Mouse (Mus musculus) forebrain, embryonic 15.5 days (tissue): ENCODE measurements at regions not wholly inside any gene's neighbourhood (a gene's known extent, or its start where the extent isn't known, plus 50 kb on each side); places are given as distances from the start of the nearest gene placed in this dataset.

Source experiments
- ATAC-seq: fragments of 200-750 bp; cut with Nextera tagmentation; replicated peaks from 2 replicates; pipeline ENCODE4 v1.8.0; 2017; ENCODE audit warnings: mild to moderate bottlenecking, moderate TSS enrichment, moderate library complexity
- H3K27ac ChIP-seq: fragments of 300-500 bp; sonication (generic); replicated peaks from 2 replicates; pipeline ENCODE4 v1.5.1; 2015; ENCODE audit warnings: mild to moderate bottlenecking, inconsistent platforms
- H3K27me3 ChIP-seq: fragments of 300-500 bp; sonication (generic); 2 replicates; pipeline ENCODE4 v1.6.1; 2015; ENCODE audit warnings: inconsistent platforms
- H3K36me3 ChIP-seq: fragments of 300-500 bp; sonication (generic); 2 replicates; pipeline ENCODE4 v1.6.1; 2015; ENCODE audit warnings: mild to moderate bottlenecking, inconsistent platforms
- H3K4me1 ChIP-seq: fragments of 300-500 bp; sonication (generic); 2 replicates; pipeline ENCODE4 v1.6.1; 2015; ENCODE audit warnings: inconsistent platforms
- H3K4me2 ChIP-seq: fragments of 300-500 bp; sonication (generic); replicated peaks from 2 replicates; pipeline ENCODE4 v1.6.1; 2015; ENCODE audit warnings: mild to moderate bottlenecking, inconsistent platforms
- H3K4me3 ChIP-seq: fragments of 300-500 bp; sonication (generic); 2 replicates; pipeline ENCODE4 v1.5.1; 2015; ENCODE audit warnings: mild to moderate bottlenecking, inconsistent platforms
- H3K9ac ChIP-seq: fragments of 300-500 bp; sonication (generic); replicated peaks from 2 replicates; pipeline ENCODE4 v1.6.1; 2015; ENCODE audit warnings: mild to moderate bottlenecking, inconsistent platforms
- H3K9me3 ChIP-seq: fragments of 300-500 bp; sonication (generic); 2 replicates; pipeline ENCODE4 v1.6.1; 2016; ENCODE audit warnings: inconsistent platforms
- WGBS: fragments of 180-500 bp; shearing (Covaris S2); methylation state at CpG from one replicate; pipeline ENCODE4 v1.1.7; 2015; ENCODE audit warnings: mixed read lengths; 5-methylcytosine and 5-hydroxymethylcytosine counted together

DNA sequence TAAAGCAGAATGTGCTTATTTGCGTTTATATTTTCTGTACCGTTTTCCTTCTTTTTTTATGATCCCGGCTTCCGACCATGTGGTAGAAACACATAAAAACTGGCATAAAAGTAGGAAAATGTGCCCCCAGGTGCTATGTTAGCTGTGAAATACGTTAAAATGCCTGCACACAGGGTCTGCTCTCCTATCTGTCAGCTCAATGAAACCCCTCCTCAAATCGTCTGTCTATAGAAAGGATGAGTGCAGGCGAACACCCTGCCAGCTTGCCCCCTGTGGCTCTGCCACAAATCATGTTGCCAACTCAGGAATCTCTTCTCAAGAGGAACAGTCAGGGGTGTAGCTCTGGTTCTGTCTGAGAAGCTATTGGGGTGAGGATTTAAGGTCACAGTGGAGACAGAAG is 78.4 kb upstream of the Gria1 start:
- Histone ChIP-seq H3K9me3 (no peaks in the 10 kb centered on the region), H3K9ac (no peak overlapping the region), H3K27me3 (no peaks in the 10 kb centered on the region), H3K4me1 (no peaks in the 10 kb centered on the region), H3K4me2 (no peak overlapping the region), H3K27ac (no peak overlapping the region), H3K4me3 (no peak overlapping the region), H3K36me3 (no peaks in the 10 kb centered on the region)
- 75% methylated on average over 7 of the region's 7 CpGs for WGBS
- no peak for ATAC-seq

DNA sequence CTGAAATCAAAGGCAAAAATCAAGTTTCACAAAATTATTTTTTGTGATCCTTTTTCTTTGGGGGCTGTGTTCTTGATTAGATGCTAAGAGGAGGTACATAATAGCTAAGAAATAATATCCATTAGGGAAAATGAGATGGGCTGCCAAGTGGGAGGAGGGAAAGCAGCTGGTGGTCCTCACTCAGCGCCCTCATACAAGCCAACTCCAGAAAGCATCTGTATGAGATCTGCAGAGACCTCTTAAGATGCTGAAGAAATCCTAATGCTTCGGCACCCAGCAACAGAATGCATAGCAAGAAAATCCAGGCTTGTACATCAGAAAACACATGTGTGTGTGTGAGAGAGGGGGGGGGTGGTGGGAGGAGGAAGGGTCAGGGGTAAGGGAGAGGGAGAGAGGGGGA is 58.8 kb upstream of the Gria1 start:
- Histone ChIP-seq H3K9me3 (no peaks in the 10 kb centered on the region), H3K36me3 (no peaks in the 10 kb centered on the region), H3K27me3 (no peaks in the 10 kb centered on the region), H3K4me3 (no peak overlapping the region), H3K4me1 (no peaks in the 10 kb centered on the region), H3K9ac (no peak overlapping the region), H3K27ac (no peak overlapping the region), H3K4me2 (no peak overlapping the region)
- WGBS: 76% methylated on average over 2 of the region's 2 CpGs
- ATAC-seq: no peak

- H3K9me3 ChIP-seq: no peaks in the 10 kb centered on the region
- peak overlapping the region; percentile 32; the same call in 1 of the 2 replicates for H3K27ac ChIP-seq
- H3K4me1 ChIP-seq: no peaks in the 10 kb centered on the region
- no peak overlapping the region for H3K4me3 ChIP-seq
- H3K36me3 ChIP-seq: no peaks in the 10 kb centered on the region
- no peak overlapping the region for H3K9ac ChIP-seq
- no peaks in the 10 kb centered on the region for H3K27me3 ChIP-seq
- WGBS: 75% methylated on average over 2 of the region's 2 CpGs
- ATAC-seq: no peak
- H3K4me2 ChIP-seq: no peak overlapping the region
Observed at GRCm38 (mm10) chr11:56957824-56958223, 53.4 kb upstream of the Gria1 start.
